Mouse (Mus musculus) testis, adult 10 weeks (tissue): ENCODE data around the gene Olfr1055. TPM values are rescaled to one million over a fixed set of nuclear protein-coding genes. Genes with fewer than 3 reads are reported as not detected.

Experiments used
- polyA plus RNA-seq: library from polyadenylated mRNA; stranded (reverse); fragments of 350-450 nt; fragmentation: Illumina TruSeq; extraction: RNeasy Lipid Tissue Mini Kit (QIAGEN cat#74804); gene quantifications from one replicate; pipeline ENCODE4 v1.2.3, GENCODE M21; 2014; ENCODE audit warnings: low read depth, low replicate concordance

Olfr1055 gene
- polyA plus RNA-seq: not detected

GRCm38 (mm10) chr2:86350184-86350583, at the start of gene Olfr1055:
Gene Olfr1055 (minus strand): TSS chr2:86350284.

DNA sequence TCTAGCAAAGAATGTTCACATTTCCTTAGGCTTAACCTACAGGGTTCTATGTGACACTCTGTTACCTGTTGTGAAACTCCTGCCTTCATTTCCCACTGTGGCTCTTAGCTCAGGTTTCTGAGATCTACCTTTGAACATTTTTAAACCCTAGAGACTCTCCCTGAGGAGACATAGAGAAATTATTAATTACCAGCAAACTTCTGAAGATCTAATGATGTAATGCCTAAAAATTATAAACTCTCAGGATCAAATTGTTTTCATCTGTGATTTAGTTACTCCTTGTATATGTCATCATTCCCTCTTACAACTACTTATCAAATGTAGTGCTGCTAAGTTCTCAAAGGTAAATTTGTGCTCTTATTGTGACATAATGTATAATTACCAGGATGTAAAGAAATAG, 38.4 kb upstream of the Olfr1055 start, which contains the start of gene Olfr1058:
TSS of gene Olfr1058 (minus strand) at position 101 of the 400 bp plus-strand sequence.

DNA sequence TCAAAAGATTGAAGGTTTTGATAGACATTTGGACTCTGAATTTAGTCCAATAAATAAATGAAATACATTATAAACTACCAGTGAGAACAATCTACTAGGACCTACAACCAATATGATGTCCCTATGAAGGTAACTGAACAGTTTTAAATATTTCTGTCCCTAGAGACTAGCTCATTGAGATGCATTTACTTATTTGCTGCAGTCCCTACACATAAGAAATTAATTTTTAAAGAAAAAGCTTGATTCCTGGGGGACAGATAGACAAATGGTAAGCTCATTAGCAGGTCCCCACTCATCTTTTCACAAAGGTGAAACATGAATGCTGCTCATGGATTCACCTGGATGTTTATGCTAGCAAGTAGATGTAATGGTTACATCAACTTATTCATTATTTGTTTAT, 28.2 kb upstream of the Olfr1055 start, which contains the start of gene Olfr1057:
TSS of gene Olfr1057 (minus strand) at position 101 of the 400 bp plus-strand sequence.

DNA sequence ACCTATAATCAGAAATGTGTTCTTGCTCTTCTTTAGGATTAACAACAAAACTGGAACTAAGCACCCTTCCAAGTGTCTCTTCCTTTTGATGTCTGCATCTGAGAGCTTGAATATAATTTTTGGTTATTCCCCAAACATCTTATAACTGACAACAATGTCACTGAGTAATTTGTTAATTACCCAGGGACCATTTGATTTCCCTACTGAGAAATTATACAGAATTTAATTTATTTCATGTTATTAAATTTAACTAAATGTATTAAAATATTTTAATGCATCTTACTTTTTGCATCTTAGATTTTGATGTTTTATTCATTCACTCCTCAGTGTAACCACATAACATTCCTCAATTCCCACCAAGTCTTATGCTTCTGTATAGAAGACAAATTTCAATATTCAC, 12.3 kb upstream of the Olfr1055 start, which contains the start of gene Olfr1056:
TSS of gene Olfr1056 (minus strand) at position 101 of the 400 bp plus-strand sequence.

DNA sequence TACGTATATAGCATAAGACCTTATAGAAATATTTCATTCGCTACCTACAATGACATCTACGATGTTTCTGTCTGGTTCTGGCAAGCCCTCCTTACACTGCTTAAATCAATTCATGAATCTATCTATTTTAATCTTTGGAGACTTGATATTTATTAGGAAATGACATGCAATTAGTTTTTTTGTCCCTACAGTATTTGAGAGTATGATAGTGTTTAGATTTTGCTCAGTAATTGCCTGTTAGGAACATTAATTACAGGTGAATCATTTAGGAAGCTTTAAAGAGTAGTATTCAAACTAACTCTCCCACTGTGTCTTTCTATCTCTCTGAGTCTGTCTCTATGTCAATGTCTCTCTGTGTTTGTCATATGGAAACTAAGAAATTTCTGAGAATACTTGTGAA, 14.8 kb downstream of the Olfr1055 start, which contains the start of gene Olfr1054:
TSS of gene Olfr1054 (minus strand) at position 101 of the 400 bp plus-strand sequence.

GRCm38 (mm10) chr2:86315184-86315583, 34.9 kb downstream of the Olfr1055 start, which contains the start of gene Olfr1053:
Gene Olfr1053 (minus strand): TSS chr2:86315284.

Other genes starting within 250 kb of the Olfr1055 start
- gene Olfr1039, start 214.4 kb downstream of the Olfr1055 start, polyA plus RNA-seq: not detected
- not detected for gene Olfr1040, start 203.6 kb downstream of the Olfr1055 start, polyA plus RNA-seq
- gene Olfr1042, start 188.4 kb downstream of the Olfr1055 start, polyA plus RNA-seq: not detected
- not detected for gene Olfr1043, start 182.8 kb downstream of the Olfr1055 start, polyA plus RNA-seq
- not detected for gene Olfr1044, start 172.5 kb downstream of the Olfr1055 start, polyA plus RNA-seq
- gene Olfr52, start 164.6 kb downstream of the Olfr1055 start, polyA plus RNA-seq: not detected
- gene Olfr1045, start 147.3 kb downstream of the Olfr1055 start, polyA plus RNA-seq: not detected
- gene Olfr1046, start 131.0 kb downstream of the Olfr1055 start, polyA plus RNA-seq: not detected
- gene Olfr1047, start 118.9 kb downstream of the Olfr1055 start, polyA plus RNA-seq: not detected
- gene Olfr1048, start 110.0 kb downstream of the Olfr1055 start, polyA plus RNA-seq: not detected
- not detected for gene Olfr1049, start 92.0 kb downstream of the Olfr1055 start, polyA plus RNA-seq
- not detected for gene Olfr1051, start 71.2 kb downstream of the Olfr1055 start, polyA plus RNA-seq
- gene Olfr1052, start 57.8 kb downstream of the Olfr1055 start, polyA plus RNA-seq: not detected
- not detected for gene Olfr1053, start 35.0 kb downstream of the Olfr1055 start, polyA plus RNA-seq
- not detected for gene Olfr1054, start 14.9 kb downstream of the Olfr1055 start, polyA plus RNA-seq
- gene Olfr1056, start 12.2 kb upstream of the Olfr1055 start, polyA plus RNA-seq: not detected
- gene Olfr1057, start 28.1 kb upstream of the Olfr1055 start, polyA plus RNA-seq: not detected
- gene Olfr1058, start 38.3 kb upstream of the Olfr1055 start, polyA plus RNA-seq: not detected
- not detected for gene Olfr1061, start 63.8 kb upstream of the Olfr1055 start, polyA plus RNA-seq
- not detected for gene Olfr1062, start 76.5 kb upstream of the Olfr1055 start, polyA plus RNA-seq
- not detected for gene Olfr1065, start 100.3 kb upstream of the Olfr1055 start, polyA plus RNA-seq
- gene Olfr1066, start 106.0 kb upstream of the Olfr1055 start, polyA plus RNA-seq: not detected
- gene Olfr228, start 137.1 kb upstream of the Olfr1055 start, polyA plus RNA-seq: not detected
- not detected for gene Olfr1076, start 158.2 kb upstream of the Olfr1055 start, polyA plus RNA-seq
- not detected for gene Olfr1079, start 192.2 kb upstream of the Olfr1055 start, polyA plus RNA-seq
- not detected for gene Olfr1080, start 208.0 kb upstream of the Olfr1055 start, polyA plus RNA-seq
- not detected for gene Olfr1082, start 248.7 kb upstream of the Olfr1055 start, polyA plus RNA-seq